Mouse (Mus musculus) CH12.LX (cell line): ENCODE data around the gene Micu1. TPM values are rescaled to one million over a fixed set of nuclear protein-coding genes. Genes with fewer than 3 reads are reported as not detected.
A peak's percentile ranks its signal among the peaks of the same experiment; 100 is the strongest.

ENCODE experiments used
- DNase-seq: peaks from one replicate; pipeline ENCODE4 v3.0.0-alpha.2; 2013; ENCODE audit errors: extremely low read depth
- H3K27ac ChIP-seq: 2 replicates; pipeline ENCODE4 v1.5.1; 2012; ENCODE audit warnings: low read depth, mild to moderate bottlenecking, control low read depth, moderate library complexity; ENCODE audit not compliant: insufficient read depth
- H3K27me3 ChIP-seq: replicated peaks from 2 replicates; pipeline ENCODE3; 2012; ENCODE audit warnings: inconsistent platforms
- H3K36me3 ChIP-seq, 2 experiments: replicated peaks in 1 of 2; 2 replicates each; pipeline versions ENCODE3 to v1.6.1; 2012; ENCODE audit warnings: inconsistent platforms in 1 of 2, low read length in 1 of 2, mild to moderate bottlenecking in 1 of 2, mixed read lengths in 1 of 2, moderate library complexity in 1 of 2; ENCODE audit not compliant: control insufficient read depth in 1 of 2, insufficient read depth in 1 of 2
- H3K4me1 ChIP-seq, 2 experiments: 2 replicates each; pipeline ENCODE4 v1.6.1; 2012; ENCODE audit warnings: inconsistent platforms in 1 of 2, moderate library complexity in 1 of 2; ENCODE audit not compliant: insufficient read depth in 2 of 2, control insufficient read depth in 1 of 2
- H3K4me2 ChIP-seq: 2 replicates; pipeline ENCODE4 v1.6.1; 2012; ENCODE audit warnings: low read depth, mild to moderate bottlenecking, control low read depth; ENCODE audit not compliant: poor library complexity, insufficient read depth, severe bottlenecking
- H3K4me3 ChIP-seq, 3 experiments: fragments of 150-350 bp in 1 of 3; sonication (generic) in 1 of 3; replicated peaks in 1 of 3; 2 replicates each; pipeline versions ENCODE3 to v1.5.1; 2011 to 2012; ENCODE audit warnings: low read depth in 2 of 3, low read length in 2 of 3, mild to moderate bottlenecking in 2 of 3, moderate library complexity in 2 of 3, control low read depth in 1 of 3, improper control_type of control experiment in 1 of 3, inconsistent platforms in 1 of 3, mixed read lengths in 1 of 3; ENCODE audit not compliant: poor library complexity in 1 of 3
- H3K79me2 ChIP-seq: replicated peaks from 2 replicates; pipeline ENCODE4 v1.6.1; 2012; ENCODE audit warnings: mild to moderate bottlenecking, moderate library complexity; ENCODE audit not compliant: control insufficient read depth, poor library complexity, insufficient read depth, severe bottlenecking; ENCODE audit errors: extremely low read depth
- H3K9ac ChIP-seq: 2 replicates; pipeline ENCODE4 v1.6.1; 2012; ENCODE audit warnings: low read depth, mild to moderate bottlenecking, control low read depth, moderate library complexity; ENCODE audit not compliant: insufficient read depth
- H3K9me3 ChIP-seq: replicated peaks from 2 replicates; pipeline ENCODE3; 2012; ENCODE audit warnings: low read length, inconsistent platforms, mixed read lengths
- BHLHE40 ChIP-seq: IDR thresholded peaks from 2 replicates; pipeline ENCODE4 v1.6.1; 2011; ENCODE audit warnings: mild to moderate bottlenecking, low read depth, low read length, improper control_type of control experiment
- CHD1 ChIP-seq: IDR thresholded peaks from 2 replicates; pipeline ENCODE4 v1.6.1; 2012; ENCODE audit warnings: low read depth, low read length, improper control_type of control experiment, inconsistent platforms
- CHD2 ChIP-seq: IDR thresholded peaks from 2 replicates; pipeline ENCODE4 v1.6.1; 2011; ENCODE audit warnings: low read length, improper control_type of control experiment
- CTCF ChIP-seq, 2 experiments: IDR thresholded peaks in 1 of 2; conservative IDR thresholded peaks in 1 of 2; 2 replicates each; pipeline ENCODE4 v1.5.1; 2011 to 2012; ENCODE audit warnings: low read depth in 2 of 2, low read length in 2 of 2, improper control_type of control experiment in 1 of 2, inconsistent platforms in 1 of 2, mild to moderate bottlenecking in 1 of 2, moderate library complexity in 1 of 2
- E2F4 ChIP-seq: IDR thresholded peaks from 2 replicates; pipeline ENCODE4 v1.6.1; 2011; ENCODE audit warnings: low read depth, low read length, improper control_type of control experiment; ENCODE audit not compliant: insufficient replicate concordance
- ELF1 ChIP-seq: IDR thresholded peaks from 2 replicates; pipeline ENCODE4 v1.6.1; 2014; ENCODE audit warnings: low read depth, mild to moderate bottlenecking, inconsistent platforms, low read length, improper control_type of control experiment
- EP300 ChIP-seq: IDR thresholded peaks from 2 replicates; pipeline ENCODE4 v1.6.1; 2011; ENCODE audit warnings: low read length, improper control_type of control experiment
- ETS1 ChIP-seq: conservative IDR thresholded peaks from 2 replicates; pipeline ENCODE4 v1.6.1; 2012; ENCODE audit warnings: low read depth, mild to moderate bottlenecking, inconsistent platforms, low read length, improper control_type of control experiment, moderate library complexity
- GABPA ChIP-seq: IDR thresholded peaks from 2 replicates; pipeline ENCODE4 v1.6.1; 2012; ENCODE audit warnings: low read depth, low read length, improper control_type of control experiment, inconsistent platforms; ENCODE audit not compliant: insufficient replicate concordance
- HCFC1 ChIP-seq: IDR thresholded peaks from 2 replicates; pipeline ENCODE4 v1.6.1; 2012; ENCODE audit warnings: low read depth, mild to moderate bottlenecking, inconsistent platforms, low read length, improper control_type of control experiment
- IRF4 ChIP-seq: IDR thresholded peaks from 2 replicates; pipeline ENCODE4 v1.6.1; 2014; ENCODE audit warnings: low read depth, mild to moderate bottlenecking, inconsistent platforms, low read length, improper control_type of control experiment
- JUN ChIP-seq: IDR thresholded peaks from 2 replicates; pipeline ENCODE4 v1.6.1; 2011; ENCODE audit warnings: low read depth, mild to moderate bottlenecking, low read length, improper control_type of control experiment, moderate library complexity; ENCODE audit not compliant: insufficient read depth
- JUND ChIP-seq: conservative IDR thresholded peaks from 2 replicates; pipeline ENCODE4 v1.6.1; 2011; ENCODE audit warnings: low read depth, low read length, improper control_type of control experiment
- KAT2A ChIP-seq: IDR thresholded peaks from 2 replicates; pipeline ENCODE4 v1.6.1; 2012; ENCODE audit warnings: low read length, improper control_type of control experiment, inconsistent platforms; ENCODE audit not compliant: insufficient replicate concordance
- MAFK ChIP-seq: IDR thresholded peaks from 2 replicates; pipeline ENCODE4 v1.6.1; 2011; ENCODE audit warnings: low read length, improper control_type of control experiment; ENCODE audit not compliant: insufficient replicate concordance
- MAX ChIP-seq: IDR thresholded peaks from 2 replicates; pipeline ENCODE4 v1.6.1; 2011; ENCODE audit warnings: low read length, improper control_type of control experiment
- MAZ ChIP-seq: IDR thresholded peaks from 2 replicates; pipeline ENCODE4 v1.6.1; 2012; ENCODE audit warnings: low read depth, mild to moderate bottlenecking, inconsistent platforms, low read length, improper control_type of control experiment, moderate library complexity
- MEF2A ChIP-seq: IDR thresholded peaks from 2 replicates; pipeline ENCODE4 v1.6.1; 2014; ENCODE audit warnings: low read depth, mild to moderate bottlenecking, inconsistent platforms, low read length, improper control_type of control experiment, borderline replicate concordance
- MXI1 ChIP-seq: IDR thresholded peaks from 2 replicates; pipeline ENCODE4 v1.6.1; 2011; ENCODE audit warnings: mild to moderate bottlenecking, low read depth, low read length, improper control_type of control experiment
- MYC ChIP-seq: IDR thresholded peaks from 2 replicates; pipeline ENCODE4 v1.6.1; 2011; ENCODE audit warnings: low read depth, mild to moderate bottlenecking, improper control_type of control experiment, low read length
- NELFE ChIP-seq: IDR thresholded peaks from 2 replicates; pipeline ENCODE4 v1.6.1; 2011; ENCODE audit warnings: low read depth, low read length, improper control_type of control experiment
- NRF1 ChIP-seq: IDR thresholded peaks from 2 replicates; pipeline ENCODE4 v1.6.1; 2014; ENCODE audit warnings: low read depth, mild to moderate bottlenecking, inconsistent platforms, low read length, improper control_type of control experiment, moderate library complexity
- PAX5 ChIP-seq: IDR thresholded peaks from 2 replicates; pipeline ENCODE4 v1.6.1; 2012; ENCODE audit warnings: low read length, inconsistent platforms, mixed read lengths
- POLR2A ChIP-seq: IDR thresholded peaks from 2 replicates; pipeline ENCODE4 v1.6.1; 2011; ENCODE audit warnings: low read depth, mild to moderate bottlenecking, improper control_type of control experiment, low read length
- POLR2AphosphoS2 ChIP-seq: IDR thresholded peaks from 2 replicates; pipeline ENCODE4 v1.6.1; 2011; ENCODE audit warnings: low read depth, low read length, improper control_type of control experiment
- RAD21 ChIP-seq: IDR thresholded peaks from 2 replicates; pipeline ENCODE4 v1.6.1; 2011; ENCODE audit warnings: low read depth, mild to moderate bottlenecking, low read length, improper control_type of control experiment, moderate library complexity
- RCOR1 ChIP-seq: conservative IDR thresholded peaks from 2 replicates; pipeline ENCODE4 v1.6.1; 2012; ENCODE audit warnings: low read depth, mild to moderate bottlenecking, inconsistent platforms, low read length, improper control_type of control experiment
- SIN3A ChIP-seq: IDR thresholded peaks from 2 replicates; pipeline ENCODE4 v1.6.1; 2012; ENCODE audit warnings: low read length, improper control_type of control experiment, inconsistent platforms
- SMC3 ChIP-seq: IDR thresholded peaks from 2 replicates; pipeline ENCODE4 v1.6.1; 2011; ENCODE audit warnings: low read depth, low read length, improper control_type of control experiment
- TBP ChIP-seq: conservative IDR thresholded peaks from 2 replicates; pipeline ENCODE4 v1.6.1; 2011; ENCODE audit warnings: low read depth, low read length, improper control_type of control experiment
- TCF12 ChIP-seq: IDR thresholded peaks from 2 replicates; pipeline ENCODE4 v1.6.1; 2014; ENCODE audit warnings: low read depth, mild to moderate bottlenecking, inconsistent platforms, low read length, improper control_type of control experiment
- UBTF ChIP-seq: IDR thresholded peaks from 2 replicates; pipeline ENCODE4 v1.6.1; 2012; ENCODE audit warnings: low read depth, mild to moderate bottlenecking, inconsistent platforms, low read length, improper control_type of control experiment, moderate library complexity
- USF1 ChIP-seq: IDR thresholded peaks from 2 replicates; pipeline ENCODE4 v1.6.1; 2014; ENCODE audit warnings: low read depth, mild to moderate bottlenecking, inconsistent platforms, low read length, improper control_type of control experiment
- USF2 ChIP-seq: conservative IDR thresholded peaks from 2 replicates; pipeline ENCODE4 v1.6.1; 2011; ENCODE audit warnings: low read depth, low read length, improper control_type of control experiment
- ZC3H11A ChIP-seq: IDR thresholded peaks from 2 replicates; pipeline ENCODE4 v1.6.1; 2012; ENCODE audit warnings: low read depth, mild to moderate bottlenecking, inconsistent platforms, low read length, improper control_type of control experiment
- ZKSCAN1 ChIP-seq: IDR thresholded peaks from 2 replicates; pipeline ENCODE4 v1.6.1; 2012; ENCODE audit warnings: low read depth, inconsistent platforms, low read length, improper control_type of control experiment, borderline replicate concordance
- ZMIZ1 ChIP-seq: IDR thresholded peaks from 2 replicates; pipeline ENCODE4 v1.6.1; 2012; ENCODE audit warnings: low read depth, mild to moderate bottlenecking, inconsistent platforms, low read length, improper control_type of control experiment
- ZNF384 ChIP-seq: IDR thresholded peaks from 2 replicates; pipeline ENCODE4 v1.6.1; 2012; ENCODE audit warnings: low read depth, low read length, improper control_type of control experiment, inconsistent platforms
- dilution Hi-C: fragments of 300-500 bp; cut with MboI; formaldehyde crosslinking; loops from 2 replicates; pipeline ENCODE4 v1.14.3; 2020; ENCODE audit warnings: low sequenced_read_pairs; ENCODE audit not compliant: extremely low pct_unique_long_range_greater_than_20kb, extremely low pct_ligation_motif_present
- in situ Hi-C: fragments of 300-500 bp; cut with MboI; formaldehyde crosslinking; loops from 3 replicates; pipeline ENCODE4 v1.14.3; 2019; ENCODE audit warnings: low sequenced_read_pairs, low pct_ligation_motif_present, low pct_unique_long_range_greater_than_20kb, mixed read lengths
- polyA plus RNA-seq: library from polyadenylated mRNA; unstranded; fragments of >175 nt; gene quantifications from 2 replicates; pipeline ENCODE4 v1.2.1, GENCODE M21; 2012; ENCODE audit warnings: low read depth; ENCODE audit not compliant: insufficient read length
- total RNA-seq, 2 experiments: library from RNA; depleted of rRNA; stranded (reverse); fragments of 300-350 nt in 1 of 2; fragments of >200 nt in 1 of 2; gene quantifications; 2 replicates each; pipeline ENCODE4 v1.2.3; 2012 to 2014

The Micu1 gene
- total and polyA plus RNA-seq, 3 experiments = 23.1 to 37.1 (median 29.3) TPM

DNA sequence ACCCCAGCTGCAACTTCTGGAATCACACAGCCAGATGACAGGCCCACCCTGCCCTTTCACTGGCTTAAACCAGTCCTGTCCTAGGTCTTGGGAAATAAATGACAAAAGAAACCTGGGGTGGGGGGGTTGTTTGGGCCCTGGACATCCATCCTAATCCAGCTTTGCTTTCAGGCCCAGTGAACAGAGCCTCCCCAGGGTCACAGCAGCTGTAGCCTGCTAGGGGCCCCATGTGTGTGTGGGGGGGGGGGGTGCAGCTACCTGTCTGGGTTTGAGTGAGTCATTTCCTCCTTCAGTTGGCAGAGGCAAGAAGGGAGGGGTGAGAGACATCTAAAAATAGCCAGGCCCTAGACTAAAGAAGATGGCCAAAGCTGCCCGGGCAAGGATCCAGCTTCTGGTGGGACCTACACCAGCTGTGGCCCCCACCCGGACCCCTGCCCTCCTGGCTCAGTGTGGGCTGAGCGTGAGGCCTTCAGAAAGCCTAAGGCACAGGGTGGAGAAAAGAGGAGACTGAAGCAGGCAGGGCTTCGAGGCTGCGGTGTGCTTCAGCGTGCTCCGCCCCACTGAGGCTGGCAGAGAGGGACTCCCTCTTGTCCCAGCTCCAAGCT, 205.5 kb downstream of the Micu1 start:
- peak overlapping the region; percentile 68 for H3K9ac ChIP-seq
- TF ChIP-seq SIN3A = peak; percentile 60; the same call in 1 of the 2 replicates
- peak; percentile 97 for TF ChIP-seq TCF12
- TF ChIP-seq GABPA = no peak
- no peak for TF ChIP-seq USF2
- TF ChIP-seq SMC3 = no peak
- TF ChIP-seq ZKSCAN1 = no peak
- peak; percentile 100 for TF ChIP-seq MAZ
- no peak for TF ChIP-seq PAX5
- TF ChIP-seq TBP = no peak
- TF ChIP-seq EP300 = peak; percentile 92
- TF ChIP-seq MEF2A = peak; percentile 99
- no peak for TF ChIP-seq MAFK
- no peak for TF ChIP-seq HCFC1
- no peak for TF ChIP-seq USF1
- TF ChIP-seq ZNF384 = peak; percentile 43
- no peak; the same call in 1 of the 2 replicates for TF ChIP-seq NELFE
- peak; percentile 48; the same call in 1 of the 2 replicates for TF ChIP-seq POLR2A
- peak; percentile 40; the same call in 1 of the 2 replicates for TF ChIP-seq MYC
- TF ChIP-seq IRF4 = peak; percentile 95
- no peak for TF ChIP-seq MAX
- TF ChIP-seq ETS1 = peak; percentile 98
- no peak for TF ChIP-seq POLR2AphosphoS2
- TF ChIP-seq E2F4 = no peak
- TF ChIP-seq ELF1 = peak; percentile 50
- TF ChIP-seq ZMIZ1 = no peak
- no peak for TF ChIP-seq KAT2A
- no peak for TF ChIP-seq NRF1
- TF ChIP-seq JUND = peak; percentile 84
- TF ChIP-seq ZC3H11A = no peak
- no peak; the same call in 1 of the 2 replicates for TF ChIP-seq RAD21
- 0 out of 2 replicates have a peak, but pooled peaks have one; percentile 44 for TF ChIP-seq UBTF
- peak; percentile 87 for TF ChIP-seq RCOR1
- peak; percentile 90 for TF ChIP-seq CHD2
- TF ChIP-seq CHD1 = no peak
- TF ChIP-seq MXI1 = no peak
- TF ChIP-seq BHLHE40 = peak; percentile 84
- no peak for TF ChIP-seq CTCF (conservative IDR thresholded peaks at IDR 0.05 in 1 of 2, IDR thresholded peaks at IDR 0.05 in 1 of 2; ENCODE audit: low read depth in 2 of 2, low read length in 2 of 2)
- TF ChIP-seq JUN = peak; percentile 76
- H3K27me3 ChIP-seq = no peaks in the 10 kb centered on the region
- H3K36me3 ChIP-seq = no peaks in the 10 kb centered on the region
- no peaks in the 10 kb centered on the region for H3K9me3 ChIP-seq
- dilution Hi-C loops = no loop called here
- peaks cover 39 to 63% of the 10 kb centered on the region in 2 experiments for H3K4me1 ChIP-seq
- in situ Hi-C loops = loop anchor here (25.0 kb wide), 1 partner anchor 480 kb away; the partner anchor contains the start of gene Gm17455
- H3K79me2 ChIP-seq = no peaks in the 10 kb centered on the region
- peak overlapping the region; percentile 96 for H3K27ac ChIP-seq
- peak; percentile 88 for DNase-seq
- no peak overlapping the region for H3K4me3 ChIP-seq
- peak overlapping the region; percentile 72 for H3K4me2 ChIP-seq
